Mouse (Mus musculus) gastrocnemius, postnatal 4 days (tissue): ENCODE measurements at regions not wholly inside any gene's neighbourhood (a gene's known extent, or its start where the extent isn't known, plus 50 kb on each side); places are given as distances from the start of the nearest gene placed in this dataset.
A peak's percentile ranks its signal among the peaks of the same experiment; 100 is the strongest.

Source experiments
- DNase-seq, 2 experiments: peaks; one replicate each; pipeline ENCODE4 v3.0.0; 2021 to 2022; ENCODE audit warnings: low spot score in 2 of 2, mixed read lengths in 2 of 2

DNA sequence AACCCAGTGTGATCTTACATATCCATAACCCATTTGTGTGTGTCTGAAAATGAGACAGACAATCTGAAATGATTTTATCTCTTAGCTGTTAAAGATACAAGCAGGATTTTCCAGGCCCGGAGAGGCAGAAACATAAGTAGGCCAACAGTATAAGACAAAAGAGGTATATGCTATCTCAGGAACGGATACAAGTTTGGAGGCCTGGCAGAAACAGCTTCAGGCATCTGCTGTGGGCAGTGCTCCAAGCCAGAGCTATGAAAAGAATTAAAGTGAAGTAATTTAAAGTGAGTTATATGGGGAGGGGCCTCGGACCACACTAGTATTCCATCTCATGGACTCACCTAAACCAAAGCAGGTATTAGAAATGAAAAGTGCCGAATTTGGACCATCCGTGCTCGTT lies 118.8 kb upstream of the Fn1 start:
- DNase-seq = no peak

DNA sequence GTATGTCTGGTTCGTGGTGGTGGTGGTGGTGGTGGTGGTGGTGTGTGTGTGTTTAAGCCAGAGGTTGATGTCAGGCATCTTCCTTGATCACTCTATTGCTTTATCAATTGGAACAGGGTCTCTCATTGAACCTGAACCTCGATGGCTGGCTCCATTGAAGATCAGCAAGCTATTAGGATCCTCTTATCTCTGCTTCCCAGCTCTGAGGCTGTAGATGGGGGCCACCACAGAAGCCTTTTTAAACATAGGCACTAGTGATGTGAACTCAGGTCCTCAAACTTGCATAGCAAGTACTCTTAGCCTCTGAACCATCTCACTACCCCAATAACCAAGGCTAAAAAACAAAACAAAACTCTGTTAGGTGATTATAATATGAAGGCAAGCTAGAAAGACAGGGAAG lies 116.6 kb upstream of the Fn1 start:
- no peak for DNase-seq

DNA sequence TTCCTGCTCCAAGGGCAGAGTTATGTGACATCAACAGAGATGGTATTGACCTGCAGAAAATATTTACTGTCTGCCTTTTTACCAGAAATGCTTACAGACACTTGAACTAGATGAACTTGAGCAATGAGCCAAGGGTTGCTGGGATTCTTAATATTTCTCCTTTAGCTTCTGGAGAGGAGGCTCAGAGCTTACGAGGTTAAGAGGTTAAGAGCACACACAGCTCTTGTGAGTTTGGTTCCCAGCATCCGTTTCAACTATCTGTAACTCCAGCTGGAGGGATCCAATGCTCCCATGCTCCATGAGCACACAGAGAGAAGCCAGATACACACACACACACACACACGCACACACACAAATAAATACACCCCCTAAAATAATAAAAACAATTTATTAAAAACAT lies 114.7 kb upstream of the Fn1 start:
- no peak for DNase-seq

DNA sequence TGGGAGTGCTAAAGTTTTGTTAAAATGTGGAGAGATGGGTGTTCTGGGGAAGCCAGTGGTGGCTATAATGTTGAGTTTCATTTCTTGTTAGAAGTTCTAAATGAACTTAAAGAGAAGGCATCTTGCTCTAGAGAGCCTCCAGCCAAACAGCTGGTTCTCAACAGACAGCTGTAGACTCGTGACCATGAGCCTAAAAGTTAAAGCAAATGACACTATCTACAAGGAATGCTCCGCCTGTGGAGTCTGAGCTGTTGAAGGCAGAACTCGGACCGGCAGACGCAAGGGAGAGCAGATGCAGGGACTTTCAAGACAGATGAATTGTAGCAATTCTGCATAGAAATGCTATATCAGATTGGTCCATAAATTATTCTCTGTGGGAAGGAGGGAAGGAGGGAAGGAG lies 114.1 kb upstream of the Fn1 start:
- DNase-seq = no peak

DNA sequence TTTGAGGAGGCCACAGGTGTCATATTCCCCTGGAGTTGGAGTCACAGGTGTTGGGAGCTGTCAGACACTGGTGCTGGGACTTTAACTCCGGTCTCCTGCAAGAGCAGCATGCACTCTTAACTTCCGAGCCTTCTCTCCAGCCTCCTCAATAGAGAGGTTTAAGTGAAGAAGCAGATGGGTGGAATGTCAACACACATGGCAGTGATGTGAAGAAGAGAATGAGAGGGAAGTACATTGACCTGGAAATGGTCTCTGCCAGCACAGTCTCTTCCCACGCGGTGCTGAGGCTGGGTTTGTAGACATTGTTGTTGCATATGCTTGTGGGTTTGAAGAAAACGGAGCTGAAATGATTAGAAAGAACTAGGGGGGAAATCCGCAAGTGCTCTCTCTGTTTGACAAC lies 112.0 kb upstream of the Fn1 start:
- DNase-seq = no peak

DNA sequence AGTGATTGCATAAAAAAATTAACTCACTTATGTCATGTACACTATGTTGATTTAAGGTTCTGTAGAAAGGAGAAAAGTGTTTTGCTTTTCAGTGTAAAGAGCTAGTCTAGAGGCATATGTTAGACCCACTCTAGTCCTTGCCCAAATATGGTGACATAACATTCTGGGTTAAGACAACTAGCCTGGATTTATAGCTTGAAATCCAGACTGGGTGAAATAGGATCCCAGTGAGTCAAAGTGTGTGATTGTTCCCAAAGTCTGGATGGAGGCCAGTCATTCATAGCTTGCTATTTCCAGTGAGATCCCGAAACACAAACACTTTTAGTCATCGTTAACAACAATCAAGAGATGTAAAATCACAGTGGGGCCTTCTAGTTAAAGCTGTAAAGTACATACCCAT lies 110.5 kb upstream of the Fn1 start:
- peak in 1 of 2 experiments; percentile 18 for DNase-seq

DNA sequence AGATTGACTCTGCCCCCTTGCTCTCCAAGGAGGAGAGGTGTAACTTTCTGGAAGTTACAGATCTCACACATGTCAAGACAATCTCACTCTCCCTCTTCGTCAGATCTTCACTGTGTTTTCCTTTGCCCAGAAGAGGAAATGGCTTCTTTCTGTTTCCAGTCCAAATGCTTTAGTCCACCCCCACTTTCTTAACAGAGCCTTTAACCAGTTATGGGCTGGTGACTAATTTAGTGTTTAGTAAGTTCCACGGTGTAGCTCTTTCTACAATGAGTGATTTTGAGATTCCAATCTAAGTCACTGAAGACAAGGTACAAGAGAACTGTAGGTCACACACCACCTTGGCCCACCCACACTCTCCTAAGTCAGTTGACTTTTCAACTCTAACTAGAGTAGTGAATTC lies 107.3 kb upstream of the Fn1 start:
- DNase-seq = no peak

DNA sequence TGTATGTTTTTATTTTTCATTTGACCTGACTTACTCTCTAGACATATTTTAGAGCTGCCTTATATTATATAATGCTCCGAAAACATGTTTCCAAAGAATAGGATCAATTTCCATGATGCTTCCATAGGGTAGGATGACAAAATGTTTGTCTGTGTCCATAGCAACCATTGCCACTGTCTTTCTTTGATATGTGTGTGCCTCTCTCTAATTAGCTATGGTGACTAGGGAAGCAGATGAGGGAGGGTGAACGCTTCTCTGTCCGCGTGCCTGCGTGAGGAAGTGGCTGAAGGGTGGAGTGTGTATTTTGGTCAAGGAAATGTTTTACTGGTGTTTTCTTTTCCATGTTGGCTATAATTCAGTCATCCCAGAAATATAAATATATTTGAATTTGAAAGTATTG lies 104.2 kb upstream of the Fn1 start:
- DNase-seq = no peak

DNA sequence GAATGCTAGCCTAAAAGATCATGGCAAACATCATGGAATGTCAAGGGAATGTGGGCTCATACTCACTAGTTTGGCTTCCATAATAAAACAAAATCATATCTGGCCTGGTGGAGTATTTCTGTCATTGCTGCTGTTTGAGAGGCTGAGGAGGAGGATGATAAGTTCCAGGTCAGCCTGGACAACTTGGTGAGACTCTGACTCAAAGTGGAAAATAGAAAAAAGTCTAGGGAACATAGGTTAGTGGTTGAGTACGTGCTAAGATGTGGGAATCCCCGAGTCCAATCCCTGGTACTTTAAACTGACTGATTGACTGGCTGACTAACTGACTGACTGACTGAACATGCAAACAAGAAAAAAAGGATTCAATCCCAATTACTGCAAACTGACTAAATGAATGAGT lies 103.2 kb upstream of the Fn1 start:
- DNase-seq = no peak

DNA sequence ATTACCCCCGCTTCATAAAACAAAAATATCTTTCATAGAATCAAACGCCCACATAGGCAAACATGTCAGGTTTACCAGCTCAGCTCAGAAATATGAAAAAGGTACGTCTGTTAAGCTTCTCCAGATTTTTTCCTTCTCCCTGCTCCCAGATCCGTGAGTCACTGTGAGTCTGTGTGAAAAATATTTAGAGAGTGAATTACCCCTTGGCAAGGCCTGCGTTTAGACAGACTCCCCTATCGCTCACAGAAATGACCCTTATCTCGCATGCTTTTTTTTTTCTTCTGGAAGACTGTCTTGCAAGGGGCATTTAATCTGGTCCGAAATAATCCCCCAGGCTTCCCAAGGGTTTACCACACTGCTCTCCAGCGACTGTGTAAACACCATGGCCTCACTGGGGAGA lies 102.4 kb upstream of the Fn1 start:
- no peak for DNase-seq

DNA sequence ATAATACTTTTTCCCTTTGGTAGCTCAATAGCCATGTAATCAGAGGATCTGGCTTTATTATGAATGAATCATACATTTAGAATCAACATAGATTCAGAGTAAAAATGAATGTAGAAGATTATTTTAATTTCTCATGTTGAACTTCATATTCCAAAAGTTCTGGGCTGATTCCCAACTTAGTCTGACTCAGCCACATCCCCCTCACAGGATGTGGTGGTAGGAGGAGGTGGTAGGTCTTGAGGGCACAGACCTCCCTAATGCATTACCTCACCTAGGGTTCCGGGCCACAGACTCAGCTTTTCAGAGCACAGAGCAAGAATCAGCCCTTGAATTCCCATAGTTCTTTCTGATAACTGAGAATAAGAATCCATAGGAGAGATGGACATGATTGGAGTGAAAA lies 99.4 kb upstream of the Fn1 start:
- DNase-seq = no peak

DNA sequence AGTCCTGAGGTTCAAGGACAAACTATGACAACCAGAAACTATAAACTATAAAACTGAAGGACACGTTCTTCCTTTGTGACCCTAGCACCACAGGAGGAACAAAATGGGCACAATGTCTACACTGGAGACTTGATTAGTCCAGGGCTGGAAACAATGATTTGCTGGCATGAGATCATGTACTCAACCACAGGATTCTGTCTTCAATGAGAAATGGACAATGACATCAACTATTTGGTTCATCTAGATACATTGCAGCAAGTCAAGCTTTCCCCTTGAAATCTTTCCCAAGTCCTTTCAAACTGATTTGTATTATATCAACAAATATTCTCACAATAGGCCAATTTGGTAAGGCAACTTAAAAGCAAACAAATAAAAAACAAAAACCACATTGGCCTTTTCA lies 98.6 kb upstream of the Fn1 start:
- DNase-seq = no peak

DNA sequence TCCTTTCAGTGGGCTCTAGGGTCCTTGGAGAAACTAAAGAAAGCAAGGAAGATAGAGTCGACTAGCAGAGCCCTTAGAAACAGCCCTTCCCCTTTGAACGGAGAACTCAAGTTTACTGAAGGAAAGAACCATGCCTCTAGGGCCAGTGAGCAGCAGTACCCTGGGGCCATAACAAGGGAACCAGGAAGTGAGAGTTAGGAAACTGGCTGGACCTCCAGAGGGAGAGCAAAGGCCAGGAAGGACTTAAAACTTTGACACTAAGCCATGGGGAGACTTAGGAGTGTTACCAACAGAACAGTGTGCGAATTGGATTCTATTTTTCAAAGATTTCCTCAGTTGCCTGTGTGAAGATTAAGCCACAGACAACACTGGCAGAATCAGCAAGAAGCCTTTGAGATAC lies 82.6 kb upstream of the Fn1 start:
- DNase-seq = no peak

DNA sequence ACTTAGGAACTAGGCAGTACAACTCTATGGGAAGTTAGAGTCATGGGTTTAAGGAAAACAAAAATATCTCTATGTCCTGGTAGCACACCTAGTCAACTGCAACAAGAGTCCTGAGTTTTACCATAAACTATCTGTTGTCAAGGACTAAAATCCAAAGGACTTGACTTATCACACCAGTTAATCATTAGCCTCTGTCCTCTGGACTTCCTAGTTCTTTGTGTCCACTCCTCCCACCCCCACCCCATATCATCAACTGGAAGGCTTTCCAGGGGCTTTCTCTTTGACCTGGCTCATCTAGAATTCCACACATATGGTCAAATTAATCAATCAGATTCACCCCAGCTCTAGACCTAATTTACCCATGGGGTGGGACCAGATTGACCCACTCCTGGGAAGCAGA lies 78.6 kb upstream of the Fn1 start:
- no peak for DNase-seq

DNA sequence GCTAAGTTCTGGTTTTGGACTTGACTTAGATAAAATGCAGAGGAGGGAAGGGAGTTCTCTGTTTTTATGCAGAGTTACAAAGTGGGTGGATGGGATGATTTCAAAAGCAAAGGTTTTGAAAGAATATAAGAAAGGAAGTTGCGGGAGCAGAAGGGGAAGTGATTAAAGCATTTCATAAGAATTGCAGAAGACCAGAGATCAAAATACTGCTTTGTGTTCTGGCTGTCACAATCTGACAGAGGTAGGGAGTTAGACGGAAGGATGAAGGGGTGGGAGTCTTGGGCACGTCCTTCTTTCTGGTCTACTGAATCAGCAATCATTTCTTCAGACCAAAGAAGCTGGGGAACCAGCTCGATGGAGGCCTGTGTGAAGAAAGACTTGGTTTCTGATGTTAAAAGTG lies 78.0 kb upstream of the Fn1 start:
- no peak for DNase-seq

DNA sequence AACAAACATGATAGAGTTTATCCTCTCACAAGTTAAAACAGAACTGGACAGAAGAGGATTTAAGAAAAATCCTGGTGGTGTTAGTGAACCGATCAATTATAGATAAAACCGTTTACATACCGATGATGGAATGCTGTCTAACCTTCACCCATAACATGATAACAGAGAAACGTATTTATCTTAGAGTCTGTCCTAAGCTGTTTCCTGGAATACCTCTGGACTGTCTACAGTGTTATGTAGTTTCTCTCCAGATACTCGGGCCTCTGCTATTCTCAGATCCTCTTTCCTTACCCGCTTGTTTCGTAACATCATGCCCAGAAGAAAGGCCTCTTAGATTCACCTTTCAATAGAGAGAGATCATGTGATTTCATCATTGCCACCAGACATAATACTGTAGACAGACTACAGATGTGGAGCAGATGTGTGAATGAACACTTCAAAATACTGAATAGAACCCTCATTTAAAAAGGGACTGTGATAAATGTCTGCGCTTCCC lies 75.9 kb upstream of the Fn1 start:
- no peak for DNase-seq

DNA sequence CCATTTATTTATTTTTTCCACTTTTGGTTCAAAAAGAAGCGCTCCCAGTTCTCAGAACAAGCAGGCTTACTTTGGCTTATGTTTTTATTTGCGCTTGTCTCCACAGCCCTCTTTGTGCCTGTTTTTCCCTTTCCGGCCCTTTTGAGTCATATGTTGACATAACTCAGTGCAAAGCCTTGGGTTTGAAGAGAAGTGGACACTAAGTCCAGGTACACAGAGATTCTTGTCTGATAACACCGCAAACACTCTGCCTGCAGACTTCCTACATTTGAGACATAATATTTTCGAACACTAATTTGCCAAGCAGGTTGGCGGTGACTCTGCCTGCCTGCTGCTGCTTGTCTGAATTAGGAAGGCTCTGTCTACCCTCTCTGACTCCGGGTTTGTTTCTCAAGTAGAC lies 70.8 kb upstream of the Fn1 start:
- DNase-seq = no peak

DNA sequence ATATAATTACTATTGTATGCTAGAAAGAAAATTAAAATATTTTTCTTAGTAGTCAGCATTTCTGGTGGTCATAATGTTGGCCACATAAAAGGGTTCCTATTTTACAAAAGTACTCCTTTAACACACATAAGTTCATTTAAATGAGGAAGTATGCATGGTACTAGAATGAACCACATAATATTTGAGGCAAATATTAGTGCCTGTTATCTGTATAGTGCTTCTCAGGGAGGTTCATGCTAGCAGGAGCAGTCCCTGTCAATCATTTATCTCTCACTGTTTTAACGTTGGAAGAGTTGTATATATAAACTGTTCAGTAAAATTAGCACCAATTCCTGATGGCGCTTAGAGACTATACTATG lies 70.0 kb upstream of the Fn1 start:
- no peak for DNase-seq

DNA sequence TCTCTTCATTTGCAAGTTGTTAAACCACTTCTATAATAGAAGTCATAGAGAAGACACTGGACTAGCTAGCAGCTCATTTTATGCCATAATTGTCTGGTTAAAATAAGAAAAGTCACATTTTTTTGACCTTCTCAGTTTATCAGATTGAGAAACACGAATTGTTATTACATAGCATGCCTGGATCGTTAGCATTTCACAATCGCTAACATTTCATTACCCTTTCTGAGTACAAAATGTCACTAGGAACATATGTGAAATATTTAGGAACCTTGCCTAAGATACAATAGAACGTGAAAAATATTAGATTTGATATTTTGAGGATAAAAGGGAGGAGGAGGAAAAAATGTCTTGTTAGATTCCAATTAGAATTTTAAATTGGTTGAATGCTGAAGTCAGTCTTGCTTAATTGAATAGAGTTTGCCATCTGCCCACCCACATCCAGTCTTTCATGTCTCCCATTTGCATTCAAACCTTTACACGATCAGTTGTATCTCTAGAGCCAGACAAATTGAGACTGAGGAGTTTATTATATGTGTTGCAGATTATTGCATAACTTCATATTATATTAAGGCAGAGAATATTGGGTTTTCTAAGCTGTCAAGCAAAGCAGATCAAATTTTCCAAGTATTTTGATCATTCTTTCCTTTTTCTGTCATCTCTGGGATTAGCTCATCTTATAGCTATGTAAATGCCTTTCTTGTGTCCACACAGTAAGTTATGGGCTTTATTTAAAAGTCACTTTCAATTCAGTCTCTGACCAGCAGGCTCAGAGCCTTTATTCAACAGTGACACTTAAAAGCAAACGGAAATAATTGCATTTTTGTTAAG lies 69.4 kb upstream of the Fn1 start:
- DNase-seq = no peak
